Comparison of ENCODE assay signal across 9 mouse cellular contexts in the genomic region with DNA sequence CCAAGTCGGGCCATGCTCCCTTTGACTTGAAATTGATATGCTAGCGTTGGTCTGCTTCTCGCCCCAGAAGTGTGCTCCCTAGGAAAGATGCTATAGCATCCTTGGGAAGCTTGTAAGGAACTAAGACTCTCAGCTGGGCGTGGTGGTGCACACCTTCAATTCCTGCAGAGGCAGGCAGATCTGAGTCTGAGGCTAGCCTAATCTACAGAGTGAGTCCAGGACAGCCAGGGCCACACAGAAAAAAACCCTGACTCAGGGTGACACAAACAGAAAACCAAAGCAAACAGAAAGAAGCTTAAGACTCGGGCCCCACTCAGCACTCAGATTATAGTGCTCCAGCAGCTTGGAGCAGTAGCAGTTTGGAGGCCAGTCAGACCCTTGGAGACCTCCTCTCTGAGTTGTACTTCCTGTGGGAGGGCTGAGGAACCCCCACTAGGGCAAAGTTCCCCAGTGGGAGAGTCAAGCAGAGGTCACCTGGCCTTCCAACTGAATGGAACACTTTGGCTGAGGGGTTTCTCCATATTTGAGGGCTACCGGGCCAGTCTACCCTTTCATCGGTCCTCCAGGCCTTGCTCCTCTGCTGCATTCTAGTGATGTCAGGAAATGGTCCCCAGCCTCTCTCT. TPM values are rescaled to one million over a fixed set of nuclear protein-coding genes. Genes with fewer than 3 reads are reported as not detected.
DNase-seq lines count a peak whose midpoint lies in the region; ATAC-seq and TF ChIP-seq lines count a peak whose summit lies in the region.
"Had no signal": no experiment of that assay in that cellular context is flagged by ENCODE, and none has a peak within 500 bp of the region (broad histone marks: within the 10 kb centered on the region; RNA-seq: fewer than 3 reads in every experiment).

No protein-coding gene starts in this region.

- peak overlapping the region; percentile 99 for H3K4me2 ChIP-seq in forebrain, embryonic 12.5 days
- no peak overlapping the region; the same call in 1 of the 2 replicates for H3K4me2 ChIP-seq in forebrain, embryonic 14.5 days (ENCODE audit: low read length)
- H3K4me2 ChIP-seq in stomach, embryonic 14.5 days (replicated peaks; ENCODE audit: low read depth, low read length), result peak overlapping the region; percentile 100
- no peak overlapping the region; the same call in 1 of the 2 replicates for H3K4me2 ChIP-seq in stomach, postnatal 0 days (replicated peaks; ENCODE audit: low read depth)
- peak overlapping the region; percentile 99 for H3K4me2 ChIP-seq in limb, embryonic 13.5 days (replicated peaks)

- 77% methylated on average over 7 of the region's 7 CpGs for WGBS in forebrain, embryonic 12.5 days
- WGBS in forebrain, embryonic 14.5 days, result 80% methylated on average over 7 of the region's 7 CpGs
- 72% methylated on average over 7 of the region's 7 CpGs for WGBS in stomach, embryonic 14.5 days
- WGBS in stomach, postnatal 0 days, result 76% methylated on average over 7 of the region's 7 CpGs
- 66% methylated on average over 7 of the region's 7 CpGs for WGBS in limb, embryonic 13.5 days
- 57% methylated on average over 7 of the region's 7 CpGs for WGBS in small intestine, adult 2 months

- no peaks in the 10 kb centered on the region for H3K36me3 ChIP-seq in forebrain, embryonic 12.5 days (replicated peaks)
- no peaks in the 10 kb centered on the region for H3K36me3 ChIP-seq in forebrain, embryonic 14.5 days (ENCODE audit: control insufficient read depth, insufficient read depth, low read length)
- no peaks in the 10 kb centered on the region for H3K36me3 ChIP-seq in stomach, embryonic 14.5 days (ENCODE audit: control insufficient read depth, insufficient read depth, low read length)
- no peaks in the 10 kb centered on the region for H3K36me3 ChIP-seq in stomach, postnatal 0 days (ENCODE audit: control insufficient read depth, insufficient read depth, low read length)
- no peaks in the 10 kb centered on the region for H3K36me3 ChIP-seq in limb, embryonic 13.5 days
- H3K36me3 ChIP-seq in small intestine, adult 2 months (ENCODE audit: control insufficient read depth, insufficient read depth, low read length), result no peaks in the 10 kb centered on the region

- H3K9me3 ChIP-seq in forebrain, embryonic 12.5 days, result no peaks in the 10 kb centered on the region
- H3K9me3 ChIP-seq in forebrain, embryonic 14.5 days (replicated peaks; ENCODE audit: control insufficient read depth, low read length), result no peaks in the 10 kb centered on the region
- no peaks in the 10 kb centered on the region for H3K9me3 ChIP-seq in stomach, embryonic 14.5 days (ENCODE audit: control insufficient read depth, low read depth, low read length)
- no peaks in the 10 kb centered on the region for H3K9me3 ChIP-seq in stomach, postnatal 0 days (ENCODE audit: control insufficient read depth, low read length)
- no peaks in the 10 kb centered on the region for H3K9me3 ChIP-seq in limb, embryonic 13.5 days

- no peak for DNase-seq in forebrain, embryonic 14.5 days (ENCODE audit: low spot score)
- no peak for DNase-seq in stomach, postnatal 0 days (ENCODE audit: low spot score)
- DNase-seq in layer of hippocampus, adult 11-12 months (ENCODE audit: low spot score), result no peak
- no peak for DNase-seq in spleen, postnatal 36 days (ENCODE audit: low spot score in 2 of 2)

- H3K4me1 ChIP-seq in forebrain, embryonic 12.5 days, result peaks cover 39% of the 10 kb centered on the region
- peaks cover 5% of the 10 kb centered on the region; the same call in 1 of the 2 replicates for H3K4me1 ChIP-seq in forebrain, embryonic 14.5 days (ENCODE audit: control insufficient read depth, insufficient read depth, low read length)
- H3K4me1 ChIP-seq in stomach, embryonic 14.5 days (ENCODE audit: control insufficient read depth, insufficient read depth, low read length), result peaks cover 21% of the 10 kb centered on the region; the same call in 1 of the 2 replicates
- 0 out of 2 replicates have a peak, but pooled peaks cover 3% of the 10 kb centered on the region for H3K4me1 ChIP-seq in stomach, postnatal 0 days (replicated peaks; ENCODE audit: control insufficient read depth, insufficient read depth)
- H3K4me1 ChIP-seq in limb, embryonic 13.5 days, result peaks cover 41% of the 10 kb centered on the region
- peaks cover 19% of the 10 kb centered on the region; the same call in 1 of the 2 replicates for H3K4me1 ChIP-seq in small intestine, adult 2 months (ENCODE audit: control insufficient read depth, insufficient read depth, insufficient read length, low read length)

- TF ChIP-seq CTCF in stomach, postnatal 0 days (IDR thresholded peaks at IDR 0.05; ENCODE audit: low read depth), result no peak
- no peak for TF ChIP-seq CTCF in small intestine, adult 2 months (IDR thresholded peaks at IDR 0.05; ENCODE audit: extremely low read depth, insufficient read length, insufficient replicate concordance, low read depth, low read length)

- ATAC-seq in forebrain, embryonic 12.5 days (ENCODE audit: low FRiP score), result no peak
- no peak for ATAC-seq in forebrain, embryonic 14.5 days
- ATAC-seq in stomach, embryonic 14.5 days (ENCODE audit: insufficient number of reproducible peaks, insufficient read depth, low FRiP score, low read depth), result no peak
- ATAC-seq in stomach, postnatal 0 days (ENCODE audit: low FRiP score, low TSS enrichment), result no peak
- ATAC-seq in limb, embryonic 13.5 days (ENCODE audit: low FRiP score, low read depth), result no peak

- H3K4me3 ChIP-seq in forebrain, embryonic 12.5 days (replicated peaks), result peak overlapping the region; percentile 70; the same call in 1 of the 2 replicates
- no peak overlapping the region for H3K4me3 ChIP-seq in forebrain, embryonic 14.5 days (ENCODE audit: low read depth, low read length)
- H3K4me3 ChIP-seq in stomach, embryonic 14.5 days (ENCODE audit: low read depth, low read length), result no peak overlapping the region
- no peak overlapping the region for H3K4me3 ChIP-seq in stomach, postnatal 0 days (ENCODE audit: low read depth, low read length)
- H3K4me3 ChIP-seq in limb, embryonic 13.5 days, result peak overlapping the region; percentile 67
- H3K4me3 ChIP-seq in small intestine, adult 2 months (ENCODE audit: low read depth, low read length), result peak overlapping the region; percentile 81

- no peak for TF ChIP-seq POLR2A in small intestine, adult 2 months (IDR thresholded peaks at IDR 0.05; ENCODE audit: low read depth, low read length)

- no peak overlapping the region for H3K9ac ChIP-seq in forebrain, embryonic 12.5 days
- no peak overlapping the region for H3K9ac ChIP-seq in forebrain, embryonic 14.5 days (ENCODE audit: low read length)
- H3K9ac ChIP-seq in stomach, embryonic 14.5 days (replicated peaks; ENCODE audit: low read depth, low read length), result no peak overlapping the region
- no peak overlapping the region for H3K9ac ChIP-seq in stomach, postnatal 0 days (ENCODE audit: low read length)
- H3K9ac ChIP-seq in limb, embryonic 13.5 days, result no peak overlapping the region

- no peak overlapping the region for H3K27ac ChIP-seq in forebrain, embryonic 12.5 days
- no peak overlapping the region for H3K27ac ChIP-seq in forebrain, embryonic 14.5 days (ENCODE audit: low read depth, low read length)
- peak overlapping the region; percentile 10; the same call in 1 of the 2 replicates for H3K27ac ChIP-seq in stomach, embryonic 14.5 days (ENCODE audit: low read length)
- H3K27ac ChIP-seq in stomach, postnatal 0 days (replicated peaks), result no peak overlapping the region
- H3K27ac ChIP-seq in limb, embryonic 13.5 days, result no peak overlapping the region
- peak overlapping the region; percentile 52 for H3K27ac ChIP-seq in small intestine, adult 2 months (ENCODE audit: insufficient read depth, low read depth, low read length)

- TF ChIP-seq EP300 in stomach, postnatal 0 days (optimal IDR thresholded peaks at IDR 0.05), result no peak

- H3K27me3 ChIP-seq in forebrain, embryonic 12.5 days, result peaks cover 64% of the 10 kb centered on the region
- H3K27me3 ChIP-seq in forebrain, embryonic 14.5 days (replicated peaks; ENCODE audit: control insufficient read depth, insufficient read depth, low read length), result peaks cover 7% of the 10 kb centered on the region; the same call in 1 of the 2 replicates
- peaks cover 3% of the 10 kb centered on the region; the same call in 1 of the 2 replicates for H3K27me3 ChIP-seq in stomach, embryonic 14.5 days (ENCODE audit: control insufficient read depth, insufficient read depth, low read length)
- H3K27me3 ChIP-seq in stomach, postnatal 0 days (ENCODE audit: control insufficient read depth, insufficient read depth, low read length), result no peaks in the 10 kb centered on the region
- H3K27me3 ChIP-seq in limb, embryonic 13.5 days, result peaks cover 28% of the 10 kb centered on the region
- peaks cover 4% of the 10 kb centered on the region; the same call in 1 of the 2 replicates for H3K27me3 ChIP-seq in small intestine, adult 2 months (ENCODE audit: control insufficient read depth, insufficient read depth, low read length)

RNA-seq across cellular contexts. Expression of gene Stk10, which starts 1.5 kb away (rescaled TPM):
- 2.3 and 2.4 TPM in 2 replicates for polyA plus RNA-seq in forebrain, embryonic 12.5 days (2016; fragmentation: Nextera tagmentation; extraction: Ambion mirVana)
- polyA plus RNA-seq in forebrain, embryonic 14.5 days (2014; fragmentation: Nextera tagmentation; extraction: Ambion mirVana), result 0.80 and 1.1 TPM in 2 replicates
- polyA plus RNA-seq in stomach, embryonic 14.5 days (2014; fragmentation: Nextera tagmentation; extraction: Ambion mirVana), result 2.8 and 3.4 TPM in 2 replicates
- polyA plus RNA-seq in stomach, postnatal 0 days (2015; fragmentation: Nextera tagmentation; extraction: Ambion mirVana), result 1.1 and 1.6 TPM in 2 replicates
- 2.6 and 3.1 TPM in 2 replicates for polyA plus RNA-seq in limb, embryonic 13.5 days (2015; fragmentation: Nextera tagmentation; extraction: Ambion mirVana)
- 12.7 and 49.4 TPM in 2 replicates for polyA plus RNA-seq in small intestine, adult 2 months (2012; rRNA removed)

RNA-seq across cellular contexts. Expression of gene Efcab9, which starts 2.7 kb away (rescaled TPM):
- polyA plus RNA-seq in forebrain, embryonic 12.5 days (2016; fragmentation: Nextera tagmentation; extraction: Ambion mirVana), result 0.27 TPM in 1 of 2 replicates, not detected in the other
- polyA plus RNA-seq in forebrain, embryonic 14.5 days (2014; fragmentation: Nextera tagmentation; extraction: Ambion mirVana), result 0.31 TPM in 1 of 2 replicates, not detected in the other
- polyA plus RNA-seq in stomach, embryonic 14.5 days (2014; fragmentation: Nextera tagmentation; extraction: Ambion mirVana), result 0.35 and 0.58 TPM in 2 replicates
- polyA plus RNA-seq in stomach, postnatal 0 days (2015; fragmentation: Nextera tagmentation; extraction: Ambion mirVana), result 0.16 and 0.52 TPM in 2 replicates
- 0.45 TPM in 1 of 2 replicates, not detected in the other for polyA plus RNA-seq in limb, embryonic 13.5 days (2015; fragmentation: Nextera tagmentation; extraction: Ambion mirVana)
- polyA plus RNA-seq in small intestine, adult 2 months (2012; rRNA removed), result not detected in 2 replicates
- polyA plus RNA-seq: large intestine, adult 2 months had no signal

Comparison
In these comparisons a context has a peak if more than half of its experiments do, and no peak if none do; other contexts are left out.
1. H3K27ac ChIP-seq: peak in stomach, embryonic 14.5 days (single experiment) and small intestine, adult 2 months (single experiment); none in forebrain, embryonic 12.5 days (single experiment), forebrain, embryonic 14.5 days (single experiment), stomach, postnatal 0 days (single experiment) and limb, embryonic 13.5 days (single experiment).
2. H3K4me2 ChIP-seq: peak in forebrain, embryonic 12.5 days (single experiment), stomach, embryonic 14.5 days (single experiment) and limb, embryonic 13.5 days (single experiment); none in forebrain, embryonic 14.5 days (single experiment) and stomach, postnatal 0 days (single experiment).
3. H3K4me3 ChIP-seq: peak in forebrain, embryonic 12.5 days (single experiment), limb, embryonic 13.5 days (single experiment) and small intestine, adult 2 months (single experiment); none in forebrain, embryonic 14.5 days (single experiment), stomach, embryonic 14.5 days (single experiment) and stomach, postnatal 0 days (single experiment).